Comparison of ENCODE assay signal across 8 mouse cellular contexts in genomic region chr14:67620854-67621476, GRCm38 (mm10).
DNase-seq lines count a peak whose midpoint lies in the region; ATAC-seq and TF ChIP-seq lines count a peak whose summit lies in the region.

No protein-coding gene starts in this region.

- no peak overlapping the region for H3K4me2 ChIP-seq in embryonic facial prominence, embryonic 11.5 days (ENCODE audit: low read depth, low read length)

- H3K36me3 ChIP-seq in E14TG2a.4 (ENCODE audit: insufficient read depth, low read length): no peaks in the 10 kb centered on the region
- no peaks in the 10 kb centered on the region for H3K36me3 ChIP-seq in embryonic facial prominence, embryonic 11.5 days (replicated peaks; ENCODE audit: control insufficient read depth, insufficient read depth, low read depth, low read length)
- no peaks in the 10 kb centered on the region for H3K36me3 ChIP-seq in thymus, adult 2 months (ENCODE audit: control insufficient read depth, insufficient read depth, low read length)

- no peaks in the 10 kb centered on the region for H3K9me3 ChIP-seq in E14TG2a.4 (ENCODE audit: low read length)
- no peaks in the 10 kb centered on the region for H3K9me3 ChIP-seq in embryonic facial prominence, embryonic 11.5 days (replicated peaks; ENCODE audit: control insufficient read depth, low read length)

- no peaks in the 10 kb centered on the region for H3K4me1 ChIP-seq in E14TG2a.4 (replicated peaks; ENCODE audit: low read depth, low read length)
- no peaks in the 10 kb centered on the region for H3K4me1 ChIP-seq in embryonic facial prominence, embryonic 11.5 days (ENCODE audit: control insufficient read depth, insufficient read depth, low read length)
- H3K4me1 ChIP-seq in thymus, adult 2 months (replicated peaks; ENCODE audit: control insufficient read depth, insufficient read depth, low read length): no peaks in the 10 kb centered on the region

- DNase-seq in adipocyte (ENCODE audit: low spot score): peak; percentile 83
- peak; percentile 79 for DNase-seq in embryonic facial prominence, embryonic 11.5 days (ENCODE audit: low spot score)
- DNase-seq in heart, postnatal 14 days: peak; percentile 63 to 68
- peak; percentile 55 for DNase-seq in layer of hippocampus, adult 9-11 months
- peak; percentile 58 for DNase-seq in testis, postnatal 10 days (ENCODE audit: low spot score)
- no peak for DNase-seq in thymus, adult 2 months

- intact Hi-C loops in heart, postnatal 14 days (cut with DNase I): loop anchor here (2.0 to 5.0 kb wide), 2 partner anchors 51 to 410 kb away; no protein-coding TSS in a partner anchor

- H3K27me3 ChIP-seq in E14TG2a.4 (ENCODE audit: insufficient read depth, low read length): no peaks in the 10 kb centered on the region
- peaks cover 2% of the 10 kb centered on the region for H3K27me3 ChIP-seq in embryonic facial prominence, embryonic 11.5 days (ENCODE audit: control insufficient read depth, insufficient read depth, low read length)
- no peaks in the 10 kb centered on the region for H3K27me3 ChIP-seq in thymus, adult 2 months (ENCODE audit: control insufficient read depth, insufficient read depth, low read length)

- no peak overlapping the region for H3K27ac ChIP-seq in embryonic facial prominence, embryonic 11.5 days (replicated peaks; ENCODE audit: low read depth, low read length)
- no peak overlapping the region for H3K27ac ChIP-seq in thymus, adult 2 months (ENCODE audit: control insufficient read depth, insufficient read depth, low read length)

- 0 out of 2 replicates have a peak, but pooled peaks have one; percentile 40 for ATAC-seq in embryonic facial prominence, embryonic 11.5 days (replicated peaks; ENCODE audit: insufficient number of reproducible peaks, low FRiP score, low TSS enrichment, low read depth)
- peak; percentile 48; the same call in 1 of the 2 replicates for ATAC-seq in megakaryocyte progenitor cell, adult 5-6 weeks (replicated peaks; ENCODE audit: poor library complexity)

- WGBS in embryonic facial prominence, embryonic 11.5 days: 11% methylated on average over 4 of the region's 4 CpGs
- WGBS in thymus, adult 2 months: 25% methylated on average over 4 of the region's 4 CpGs

- peak; percentile 26 for TF ChIP-seq CTCF in E14TG2a.4 (conservative IDR thresholded peaks at IDR 0.05; ENCODE audit: low read length)
- no peak for TF ChIP-seq CTCF in thymus, adult 2 months (IDR thresholded peaks at IDR 0.05; ENCODE audit: borderline replicate concordance, control insufficient read depth, extremely low read depth, insufficient read depth, low read length, poor library complexity)

- no peak overlapping the region for H3K4me3 ChIP-seq in E14TG2a.4 (replicated peaks; ENCODE audit: low read length)
- H3K4me3 ChIP-seq in embryonic facial prominence, embryonic 11.5 days (ENCODE audit: low read depth, low read length): no peak overlapping the region
- no peak overlapping the region for H3K4me3 ChIP-seq in thymus, adult 2 months (ENCODE audit: control insufficient read depth, insufficient read depth, low read length)

- no peak for TF ChIP-seq POLR2A in thymus, adult 2 months (IDR thresholded peaks at IDR 0.05; ENCODE audit: control insufficient read depth, extremely low read depth, insufficient read depth, low read length, poor library complexity)

- H3K9ac ChIP-seq in embryonic facial prominence, embryonic 11.5 days (replicated peaks; ENCODE audit: low read length): no peak overlapping the region
